Mouse (Mus musculus): ENCODE measurements around the gene Aldh3a1. TPM values are rescaled to one million over a fixed set of nuclear protein-coding genes. Genes with fewer than 3 reads are reported as not detected.
"Not testable (repeated sequence)": the region's sequence is repeated elsewhere in the genome, so short reads cannot be mapped to it uniquely, and the experiment has no call there.

Aldh3a1 gene
- polyA plus RNA-seq, 1 experiment from 2014 or later: 0.15 TPM

DNA sequence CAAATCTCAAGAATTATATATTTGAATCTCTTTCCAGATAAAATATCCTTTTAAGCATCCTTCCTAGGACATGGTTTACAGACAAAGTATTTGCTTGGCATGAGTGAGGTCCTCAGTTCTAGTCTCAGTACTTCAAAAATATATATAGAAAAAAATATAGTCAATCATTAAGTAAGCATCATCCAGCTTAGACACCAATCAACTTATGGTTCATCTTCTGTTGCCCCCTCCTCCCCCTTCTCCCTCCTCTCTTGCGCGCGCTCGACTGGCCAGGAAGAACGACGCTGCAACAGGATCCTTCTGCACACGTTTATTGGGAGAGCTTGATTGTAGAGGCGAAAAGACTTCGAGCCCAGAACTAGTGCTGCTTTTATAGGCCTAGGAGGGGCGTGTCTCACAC, 15.2 kb upstream of the Aldh3a1 start:
- H3K36me3 ChIP-seq (ENCODE audit: control insufficient read depth, insufficient read depth); H3K9ac ChIP-seq (replicated peaks; ENCODE audit: low read depth, low read length); H3K9me3 ChIP-seq (ENCODE audit: control insufficient read depth, low read length); H3K4me1 ChIP-seq (replicated peaks; ENCODE audit: control insufficient read depth, insufficient read depth, low read length); H3K27ac ChIP-seq (ENCODE audit: low read length); H3K4me2 ChIP-seq (ENCODE audit: low read length); ATAC-seq; H3K27me3 ChIP-seq (replicated peaks; ENCODE audit: control insufficient read depth, insufficient read depth, low read length); H3K4me3 ChIP-seq (replicated peaks; ENCODE audit: low read length): not testable (repeated sequence)
- 92% methylated on average over 6 of the region's 10 CpGs for WGBS

DNA sequence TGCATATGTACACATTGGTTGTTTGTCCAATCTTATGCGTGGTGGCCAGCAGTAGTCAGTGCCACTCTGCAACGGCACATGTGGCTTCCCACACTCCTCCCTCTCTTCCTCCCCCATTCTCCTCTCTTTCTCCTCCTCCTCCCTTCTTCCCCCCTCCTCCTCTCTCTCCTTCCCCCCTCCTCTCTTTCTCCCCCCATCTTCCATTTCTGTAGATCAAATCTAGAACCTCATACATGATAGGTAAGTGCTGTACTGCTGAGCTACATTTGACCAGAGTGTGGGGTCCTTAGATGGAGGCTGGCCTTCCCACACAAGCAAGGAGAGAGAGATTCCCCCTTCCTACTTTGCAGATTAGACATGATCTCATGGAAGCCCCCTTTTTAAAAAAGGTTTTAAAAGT, 14.6 kb upstream of the Aldh3a1 start:
- Histone ChIP-seq H3K36me3 (ENCODE audit: control insufficient read depth, insufficient read depth) (no peaks in the 10 kb centered on the region), H3K27me3 (replicated peaks; ENCODE audit: control insufficient read depth, insufficient read depth, low read length) (no peaks in the 10 kb centered on the region; the same call in 1 of the 2 replicates), H3K4me3 (replicated peaks; ENCODE audit: low read length) (no peak overlapping the region), H3K9ac (replicated peaks; ENCODE audit: low read depth, low read length) (no peak overlapping the region), H3K27ac (ENCODE audit: low read length) (no peak overlapping the region), H3K9me3 (ENCODE audit: control insufficient read depth, low read length) (no peaks in the 10 kb centered on the region), H3K4me1 (replicated peaks; ENCODE audit: control insufficient read depth, insufficient read depth, low read length) (no peaks in the 10 kb centered on the region), H3K4me2 (ENCODE audit: low read length) (no peak overlapping the region)
- 82% methylated on average over 1 of the region's 2 CpGs for WGBS
- ATAC-seq: no peak

DNA sequence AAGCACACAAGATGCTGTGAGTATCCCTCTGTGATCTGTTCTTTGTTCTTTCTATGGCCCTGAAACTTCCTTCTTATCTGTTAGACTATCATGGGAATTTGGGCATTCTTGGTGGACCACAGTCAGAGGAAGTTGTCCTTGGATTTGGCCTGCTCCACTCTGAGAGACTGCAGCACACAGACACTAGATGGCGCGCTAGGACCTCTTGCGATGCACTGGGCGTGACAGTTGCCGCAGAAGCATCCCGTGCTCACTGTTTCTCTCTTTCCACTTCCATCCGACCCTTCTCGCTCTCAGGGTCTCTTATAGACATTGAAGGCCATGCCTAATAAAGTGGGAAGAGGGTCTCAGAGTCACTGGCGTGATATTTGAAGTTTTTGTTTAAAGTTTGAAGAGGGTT, 13.9 kb upstream of the Aldh3a1 start:
- no peak overlapping the region for H3K27ac ChIP-seq (ENCODE audit: low read length)
- H3K9me3 ChIP-seq (ENCODE audit: control insufficient read depth, low read length): no peaks in the 10 kb centered on the region
- no peak overlapping the region for H3K9ac ChIP-seq (replicated peaks; ENCODE audit: low read depth, low read length)
- no peaks in the 10 kb centered on the region; the same call in 1 of the 2 replicates for H3K27me3 ChIP-seq (replicated peaks; ENCODE audit: control insufficient read depth, insufficient read depth, low read length)
- no peak overlapping the region for H3K4me2 ChIP-seq (ENCODE audit: low read length)
- 6% methylated on average over 9 of the region's 9 CpGs for WGBS
- no peak overlapping the region for H3K4me3 ChIP-seq (replicated peaks; ENCODE audit: low read length)
- no peak; the same call in 1 of the 2 replicates for ATAC-seq
- no peaks in the 10 kb centered on the region for H3K36me3 ChIP-seq (ENCODE audit: control insufficient read depth, insufficient read depth)
- no peaks in the 10 kb centered on the region for H3K4me1 ChIP-seq (replicated peaks; ENCODE audit: control insufficient read depth, insufficient read depth, low read length)

DNA sequence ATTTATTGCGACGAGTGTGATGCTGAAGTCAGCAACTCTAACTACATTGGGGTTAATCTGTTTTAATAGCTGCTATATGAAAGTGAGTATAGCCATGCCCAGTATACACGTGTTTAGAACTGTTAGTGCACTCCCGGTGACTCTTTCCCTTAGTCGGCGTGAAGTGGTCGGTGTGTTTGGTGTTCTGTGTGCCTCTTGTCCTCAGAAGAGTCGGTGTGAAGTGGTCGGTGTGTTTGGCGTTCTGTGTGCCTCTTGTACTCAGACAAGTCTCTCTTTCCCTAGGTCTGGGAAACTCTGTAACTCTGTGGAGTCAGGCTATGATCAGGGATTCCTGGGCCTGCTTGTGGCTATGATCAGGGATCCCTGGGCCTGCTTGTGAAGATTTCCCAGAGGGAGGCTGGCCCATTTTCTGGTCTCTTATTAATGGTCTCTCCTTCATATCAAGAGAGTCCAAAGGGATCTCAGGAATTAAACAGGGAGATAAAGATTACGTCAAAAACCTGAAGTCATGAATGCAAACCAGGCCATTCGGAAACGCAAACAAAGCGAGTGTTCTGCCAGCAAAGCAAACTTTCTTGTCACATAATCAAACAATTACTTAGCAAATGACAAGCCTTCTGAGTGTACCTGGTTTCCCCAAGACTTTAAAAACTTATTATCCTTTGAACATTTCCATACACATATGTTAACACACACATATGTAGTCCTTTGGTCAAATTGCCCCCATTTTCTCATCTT, 10.6 kb upstream of the Aldh3a1 start:
- Histone ChIP-seq H3K4me3 (replicated peaks; ENCODE audit: low read length) (no peak overlapping the region), H3K27ac (ENCODE audit: low read length) (no peak overlapping the region), H3K9ac (replicated peaks; ENCODE audit: low read depth, low read length) (no peak overlapping the region), H3K4me2 (ENCODE audit: low read length) (no peak overlapping the region), H3K4me1 (replicated peaks; ENCODE audit: control insufficient read depth, insufficient read depth, low read length) (peaks cover 4% of the 10 kb centered on the region; the same call in 1 of the 2 replicates), H3K36me3 (ENCODE audit: control insufficient read depth, insufficient read depth) (no peaks in the 10 kb centered on the region), H3K9me3 (ENCODE audit: control insufficient read depth, low read length) (no peaks in the 10 kb centered on the region), H3K27me3 (replicated peaks; ENCODE audit: control insufficient read depth, insufficient read depth, low read length) (no peaks in the 10 kb centered on the region; the same call in 1 of the 2 replicates)
- 86% methylated on average over 14 of the region's 14 CpGs for WGBS
- ATAC-seq: no peak

DNA sequence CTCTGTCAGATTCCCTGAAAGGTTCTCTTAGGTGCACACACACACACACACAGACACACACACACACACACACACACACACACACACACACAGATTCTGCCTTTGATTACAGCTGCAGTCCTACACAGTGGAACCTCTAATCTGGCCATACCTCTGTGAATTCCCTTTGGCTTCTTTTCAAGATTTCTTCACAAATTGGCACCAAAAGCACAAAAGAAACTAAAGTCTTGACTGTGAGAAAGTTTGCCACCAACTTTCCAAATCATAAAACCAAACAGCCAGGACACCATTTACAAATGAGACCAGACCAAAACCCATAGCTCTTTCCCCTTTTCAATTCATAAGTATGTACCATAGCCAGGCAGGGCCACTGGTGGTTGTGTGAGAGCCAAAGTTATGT, 9.4 kb upstream of the Aldh3a1 start:
- Histone ChIP-seq H3K27me3 (replicated peaks; ENCODE audit: control insufficient read depth, insufficient read depth, low read length) (no peaks in the 10 kb centered on the region; the same call in 1 of the 2 replicates), H3K4me2 (ENCODE audit: low read length) (no peak overlapping the region), H3K4me1 (replicated peaks; ENCODE audit: control insufficient read depth, insufficient read depth, low read length) (peaks cover 4% of the 10 kb centered on the region; the same call in 1 of the 2 replicates), H3K9me3 (ENCODE audit: control insufficient read depth, low read length) (no peaks in the 10 kb centered on the region), H3K36me3 (ENCODE audit: control insufficient read depth, insufficient read depth) (no peaks in the 10 kb centered on the region), H3K27ac (ENCODE audit: low read length) (no peak overlapping the region), H3K9ac (replicated peaks; ENCODE audit: low read depth, low read length) (no peak overlapping the region), H3K4me3 (replicated peaks; ENCODE audit: low read length) (no peak overlapping the region)
- no peak for ATAC-seq

DNA sequence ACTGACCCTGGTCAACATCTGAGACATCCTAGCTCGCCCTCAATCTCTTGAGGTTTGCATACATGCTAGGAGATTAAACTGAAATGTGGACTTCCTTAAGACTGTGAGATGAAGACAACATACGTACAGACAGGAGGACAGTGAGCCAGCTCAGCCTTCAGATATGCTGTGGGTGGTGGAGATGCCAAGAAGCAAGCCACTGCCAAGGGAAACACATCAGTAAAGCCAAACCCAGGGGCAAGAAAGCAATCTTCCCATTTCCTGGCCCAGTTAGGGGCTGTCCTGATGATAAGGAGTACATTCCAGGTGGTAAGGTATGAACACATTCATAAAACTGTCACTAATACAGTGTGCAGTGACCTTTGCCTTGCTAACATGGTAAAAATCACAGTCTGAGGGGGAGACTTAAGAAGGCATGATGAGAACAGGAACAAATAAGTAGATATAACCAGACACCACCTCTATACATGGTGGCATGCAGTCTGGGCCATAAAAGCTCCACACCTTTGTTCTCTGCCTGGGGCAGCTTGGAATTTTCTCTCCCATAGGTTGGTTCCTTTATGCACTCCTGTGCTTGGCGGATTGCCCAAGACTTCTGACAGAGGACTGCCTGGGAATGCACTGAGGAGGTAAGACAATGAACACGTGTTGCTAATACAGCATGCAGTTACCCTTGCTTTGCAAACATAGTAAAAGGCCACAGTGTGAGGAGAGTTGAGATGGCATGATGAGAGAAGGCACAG, 7.5 kb upstream of the Aldh3a1 start:
- peaks cover 4% of the 10 kb centered on the region; the same call in 1 of the 2 replicates for H3K4me1 ChIP-seq (replicated peaks; ENCODE audit: control insufficient read depth, insufficient read depth, low read length)
- WGBS: 56% methylated on average over 4 of the region's 4 CpGs
- H3K4me2 ChIP-seq (ENCODE audit: low read length): no peak overlapping the region
- no peak overlapping the region for H3K27ac ChIP-seq (ENCODE audit: low read length)
- H3K9ac ChIP-seq (replicated peaks; ENCODE audit: low read depth, low read length): no peak overlapping the region
- ATAC-seq: no peak
- no peaks in the 10 kb centered on the region for H3K27me3 ChIP-seq (replicated peaks; ENCODE audit: control insufficient read depth, insufficient read depth, low read length)
- H3K36me3 ChIP-seq (ENCODE audit: control insufficient read depth, insufficient read depth): no peaks in the 10 kb centered on the region
- H3K4me3 ChIP-seq (replicated peaks; ENCODE audit: low read length): no peak overlapping the region
- no peaks in the 10 kb centered on the region for H3K9me3 ChIP-seq (ENCODE audit: control insufficient read depth, low read length)

DNA sequence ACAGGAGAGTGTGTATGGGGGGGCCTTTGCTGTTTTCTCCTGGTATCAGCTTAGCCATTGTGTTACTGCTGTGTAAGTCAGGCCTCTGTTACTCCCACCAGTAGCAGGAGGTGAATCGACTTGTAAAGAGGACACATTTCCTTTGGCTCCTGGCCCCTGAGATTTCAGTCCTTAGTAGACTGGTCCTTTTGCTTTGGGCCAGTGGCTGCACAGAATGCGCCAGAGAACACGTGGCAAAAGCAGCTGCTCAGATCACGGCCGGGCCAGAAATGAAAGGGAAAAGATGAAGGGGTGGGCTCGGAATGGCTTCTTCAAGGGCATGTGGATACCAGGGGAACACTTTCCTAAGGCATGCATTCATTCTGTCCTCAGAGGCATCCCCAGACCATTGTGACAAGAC, 5.2 kb upstream of the Aldh3a1 start:
- Histone ChIP-seq H3K9ac (replicated peaks; ENCODE audit: low read depth, low read length) (no peak overlapping the region), H3K4me3 (replicated peaks; ENCODE audit: low read length) (no peak overlapping the region), H3K27ac (ENCODE audit: low read length) (no peak overlapping the region), H3K4me1 (replicated peaks; ENCODE audit: control insufficient read depth, insufficient read depth, low read length) (peaks cover 4% of the 10 kb centered on the region; the same call in 1 of the 2 replicates), H3K9me3 (ENCODE audit: control insufficient read depth, low read length) (no peaks in the 10 kb centered on the region), H3K36me3 (ENCODE audit: control insufficient read depth, insufficient read depth) (no peaks in the 10 kb centered on the region), H3K27me3 (replicated peaks; ENCODE audit: control insufficient read depth, insufficient read depth, low read length) (no peaks in the 10 kb centered on the region), H3K4me2 (ENCODE audit: low read length) (no peak overlapping the region)
- no peak for ATAC-seq
- WGBS: 58% methylated on average over 6 of the region's 6 CpGs

DNA sequence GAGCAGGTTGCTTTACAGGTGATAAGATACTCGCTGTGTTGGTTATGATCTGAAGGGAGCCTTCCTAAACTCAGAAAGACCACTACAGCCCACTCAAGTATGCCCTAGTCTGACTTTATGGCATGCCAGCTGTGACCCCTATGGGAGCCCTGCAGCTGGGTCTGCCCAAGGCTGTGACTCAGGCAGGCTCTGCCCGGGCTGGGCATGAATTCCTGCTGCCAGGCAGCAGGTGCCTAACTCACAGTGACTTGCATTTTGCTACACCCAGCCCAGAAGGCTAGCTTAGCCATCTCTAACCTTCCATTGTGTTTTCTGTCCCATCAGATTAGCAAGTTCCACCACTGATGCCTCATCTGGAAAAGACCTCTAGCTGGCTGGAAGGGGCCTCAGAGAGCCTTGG, 4.5 kb upstream of the Aldh3a1 start:
- Histone ChIP-seq H3K27ac (ENCODE audit: low read length) (no peak overlapping the region), H3K9me3 (ENCODE audit: control insufficient read depth, low read length) (no peaks in the 10 kb centered on the region), H3K27me3 (replicated peaks; ENCODE audit: control insufficient read depth, insufficient read depth, low read length) (no peaks in the 10 kb centered on the region), H3K4me1 (replicated peaks; ENCODE audit: control insufficient read depth, insufficient read depth, low read length) (peaks cover 4% of the 10 kb centered on the region; the same call in 1 of the 2 replicates), H3K4me2 (ENCODE audit: low read length) (no peak overlapping the region), H3K9ac (replicated peaks; ENCODE audit: low read depth, low read length) (no peak overlapping the region), H3K4me3 (replicated peaks; ENCODE audit: low read length) (no peak overlapping the region), H3K36me3 (ENCODE audit: control insufficient read depth, insufficient read depth) (no peaks in the 10 kb centered on the region)
- ATAC-seq: no peak
- WGBS: 81% methylated on average over 2 of the region's 2 CpGs

DNA sequence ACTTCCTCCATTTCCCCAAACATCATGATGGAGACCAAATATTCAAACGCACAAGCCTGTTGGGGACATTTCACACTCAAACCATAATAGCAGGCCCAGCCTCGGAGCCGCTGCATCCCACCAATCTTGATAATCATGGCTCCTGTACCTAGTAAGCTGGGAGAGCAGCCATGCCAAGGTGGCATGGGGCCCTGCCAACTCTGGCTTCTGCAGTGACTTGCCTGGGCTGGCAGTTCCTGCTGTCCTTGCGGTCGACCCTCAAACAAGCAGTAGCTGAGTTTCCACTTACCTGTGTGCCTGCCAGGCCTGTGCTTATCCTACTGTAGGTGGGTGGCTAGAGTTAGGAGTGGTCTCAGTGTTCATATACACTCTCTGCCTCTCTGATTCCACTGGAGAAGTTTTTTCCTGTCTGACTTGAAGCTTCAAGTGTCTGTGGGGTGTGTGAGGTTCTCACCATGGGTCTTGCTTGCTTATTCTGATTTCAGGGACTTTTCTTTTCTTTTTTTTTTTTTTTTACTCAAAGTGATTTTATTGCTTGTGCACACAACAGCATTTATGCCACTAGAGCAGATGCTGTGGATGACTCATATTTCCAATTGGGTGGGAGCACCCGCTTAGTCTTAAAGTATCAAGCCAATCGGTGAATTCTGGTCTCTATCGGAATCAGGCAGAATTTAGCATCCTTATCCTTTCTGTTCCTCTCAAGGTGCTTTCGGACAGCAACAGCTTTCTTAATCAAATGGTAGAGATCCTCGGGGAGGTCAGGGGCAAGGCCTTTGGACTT, 2.0 kb upstream of the Aldh3a1 start:
- ATAC-seq: no peak
- Histone ChIP-seq H3K4me3 (replicated peaks; ENCODE audit: low read length) (no peak overlapping the region), H3K27ac (ENCODE audit: low read length) (no peak overlapping the region), H3K4me2 (ENCODE audit: low read length) (no peak overlapping the region), H3K4me1 (replicated peaks; ENCODE audit: control insufficient read depth, insufficient read depth, low read length) (no peaks in the 10 kb centered on the region), H3K9me3 (ENCODE audit: control insufficient read depth, low read length) (no peaks in the 10 kb centered on the region), H3K36me3 (ENCODE audit: control insufficient read depth, insufficient read depth) (no peaks in the 10 kb centered on the region), H3K9ac (replicated peaks; ENCODE audit: low read depth, low read length) (no peak overlapping the region), H3K27me3 (replicated peaks; ENCODE audit: control insufficient read depth, insufficient read depth, low read length) (no peaks in the 10 kb centered on the region)
- 89% methylated on average over 9 of the region's 10 CpGs for WGBS
